Mouse (Mus musculus): ENCODE measurements at regions not wholly inside any gene's neighbourhood (a gene's known extent, or its start where the extent isn't known, plus 50 kb on each side); places are given as distances from the start of the nearest gene placed in this dataset.

DNA sequence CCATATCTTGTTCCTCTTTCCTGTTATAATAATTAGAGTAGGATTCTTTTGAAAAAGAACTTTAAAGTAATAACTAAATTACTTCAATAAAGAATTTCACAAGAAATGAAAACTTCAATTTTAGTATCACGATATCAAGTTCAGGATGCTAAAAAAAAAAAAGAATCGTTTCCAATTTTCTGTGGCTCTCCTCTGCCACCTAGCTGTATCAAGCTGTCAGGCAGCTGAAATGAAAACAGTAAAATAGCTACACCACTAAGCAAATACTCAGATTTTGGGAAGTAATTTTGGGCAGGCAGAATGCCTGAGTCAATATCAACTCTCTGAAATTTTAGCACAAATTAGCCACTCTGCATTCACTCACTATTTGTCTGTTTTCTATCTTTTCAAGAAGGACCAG, 694.5 kb upstream of the Arrdc3 start:
- no peak overlapping the region for H3K4me3 ChIP-seq (ENCODE audit: low read depth, low read length)

GRCm38 (mm10) chr13:80195065-80195605, 688.0 kb upstream of the Arrdc3 start:
- WGBS, result 47% methylated on average over 5 of the region's 5 CpGs
- no peak overlapping the region for H3K27ac ChIP-seq (replicated peaks; ENCODE audit: low read depth, low read length)
- no peaks in the 10 kb centered on the region for H3K9me3 ChIP-seq (replicated peaks; ENCODE audit: control insufficient read depth, low read length)
- ATAC-seq (replicated peaks; ENCODE audit: insufficient number of reproducible peaks, low FRiP score, low TSS enrichment, low read depth) (no peak), DNase-seq (ENCODE audit: low spot score) (no peak)
- H3K36me3 ChIP-seq (replicated peaks; ENCODE audit: control insufficient read depth, insufficient read depth, low read depth, low read length), result no peaks in the 10 kb centered on the region
- no peak overlapping the region for H3K4me3 ChIP-seq (ENCODE audit: low read depth, low read length)
- H3K4me1 ChIP-seq (ENCODE audit: control insufficient read depth, insufficient read depth, low read length), result no peaks in the 10 kb centered on the region
- no peak overlapping the region for H3K4me2 ChIP-seq (ENCODE audit: low read depth, low read length)
- no peaks in the 10 kb centered on the region for H3K27me3 ChIP-seq (ENCODE audit: control insufficient read depth, insufficient read depth, low read length)
- H3K9ac ChIP-seq (replicated peaks; ENCODE audit: low read length), result no peak overlapping the region

More for the DNA sequence above, 694.5 kb upstream of the Arrdc3 start:
- Histone ChIP-seq H3K27ac (replicated peaks; ENCODE audit: low read depth, low read length) (no peak overlapping the region), H3K9ac (replicated peaks; ENCODE audit: low read length) (no peak overlapping the region), H3K4me2 (ENCODE audit: low read depth, low read length) (no peak overlapping the region), H3K9me3 (replicated peaks; ENCODE audit: control insufficient read depth, low read length) (no peaks in the 10 kb centered on the region), H3K27me3 (ENCODE audit: control insufficient read depth, insufficient read depth, low read length) (no peaks in the 10 kb centered on the region), H3K36me3 (replicated peaks; ENCODE audit: control insufficient read depth, insufficient read depth, low read depth, low read length) (no peaks in the 10 kb centered on the region), H3K4me1 (ENCODE audit: control insufficient read depth, insufficient read depth, low read length) (no peaks in the 10 kb centered on the region)
- ATAC-seq (replicated peaks; ENCODE audit: insufficient number of reproducible peaks, low FRiP score, low TSS enrichment, low read depth) (no peak), DNase-seq (ENCODE audit: low spot score) (no peak)
- WGBS, result 84% methylated on average over 2 of the region's 2 CpGs

DNA sequence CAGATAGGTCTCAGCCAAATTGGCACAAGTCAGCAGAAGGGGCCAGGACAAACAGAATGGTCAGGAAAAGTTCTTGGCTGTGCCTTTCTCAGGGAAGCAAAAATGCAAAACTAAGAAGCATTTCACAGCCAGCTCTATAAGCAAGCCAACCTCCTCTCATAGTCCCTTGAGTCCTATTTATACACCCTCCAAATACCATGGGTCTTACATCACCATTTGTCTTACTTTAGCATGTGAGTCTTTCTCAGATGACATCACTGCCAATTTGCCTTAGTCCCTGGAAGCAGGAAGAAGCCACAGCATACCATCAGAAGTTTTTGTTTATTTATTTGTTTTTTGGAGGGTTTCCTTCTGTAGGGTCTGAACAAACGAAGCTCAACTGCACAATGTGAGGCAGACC, 659.1 kb upstream of the Arrdc3 start:
- H3K27me3 ChIP-seq (ENCODE audit: control insufficient read depth, insufficient read depth, low read length), result no peaks in the 10 kb centered on the region
- H3K9ac ChIP-seq (replicated peaks; ENCODE audit: low read length), result no peak overlapping the region
- 63% methylated on average over 1 of the region's 1 CpGs for WGBS
- H3K4me2 ChIP-seq (ENCODE audit: low read depth, low read length), result no peak overlapping the region
- no peaks in the 10 kb centered on the region for H3K36me3 ChIP-seq (replicated peaks; ENCODE audit: control insufficient read depth, insufficient read depth, low read depth, low read length)
- DNase-seq (ENCODE audit: low spot score) (no peak), ATAC-seq (replicated peaks; ENCODE audit: insufficient number of reproducible peaks, low FRiP score, low TSS enrichment, low read depth) (no peak)
- no peaks in the 10 kb centered on the region for H3K9me3 ChIP-seq (replicated peaks; ENCODE audit: control insufficient read depth, low read length)
- H3K4me3 ChIP-seq (ENCODE audit: low read depth, low read length), result no peak overlapping the region
- H3K27ac ChIP-seq (replicated peaks; ENCODE audit: low read depth, low read length), result no peak overlapping the region
- H3K4me1 ChIP-seq (ENCODE audit: control insufficient read depth, insufficient read depth, low read length), result no peaks in the 10 kb centered on the region

- Histone ChIP-seq H3K4me2 (ENCODE audit: low read depth, low read length) (no peak overlapping the region), H3K9ac (replicated peaks; ENCODE audit: low read length) (no peak overlapping the region), H3K27ac (replicated peaks; ENCODE audit: low read depth, low read length) (no peak overlapping the region), H3K4me1 (ENCODE audit: control insufficient read depth, insufficient read depth, low read length) (no peaks in the 10 kb centered on the region), H3K4me3 (ENCODE audit: low read depth, low read length) (no peak overlapping the region), H3K36me3 (replicated peaks; ENCODE audit: control insufficient read depth, insufficient read depth, low read depth, low read length) (no peaks in the 10 kb centered on the region), H3K9me3 (replicated peaks; ENCODE audit: control insufficient read depth, low read length) (no peaks in the 10 kb centered on the region), H3K27me3 (ENCODE audit: control insufficient read depth, insufficient read depth, low read length) (no peaks in the 10 kb centered on the region)
- DNase-seq (ENCODE audit: low spot score), result no peak
- no peak for ATAC-seq (replicated peaks; ENCODE audit: insufficient number of reproducible peaks, low FRiP score, low TSS enrichment, low read depth)
These were observed 651.8 kb upstream of the Arrdc3 start for GRCm38 (mm10) chr13:80231381-80231780.

- no peak overlapping the region for H3K9ac ChIP-seq (replicated peaks; ENCODE audit: low read length)
- no peaks in the 10 kb centered on the region for H3K36me3 ChIP-seq (replicated peaks; ENCODE audit: control insufficient read depth, insufficient read depth, low read depth, low read length)
- H3K4me3 ChIP-seq (ENCODE audit: low read depth, low read length), result no peak overlapping the region
- H3K4me1 ChIP-seq (ENCODE audit: control insufficient read depth, insufficient read depth, low read length), result no peaks in the 10 kb centered on the region
- ATAC-seq (replicated peaks; ENCODE audit: insufficient number of reproducible peaks, low FRiP score, low TSS enrichment, low read depth) (no peak), DNase-seq (ENCODE audit: low spot score) (no peak)
- no peaks in the 10 kb centered on the region for H3K9me3 ChIP-seq (replicated peaks; ENCODE audit: control insufficient read depth, low read length)
- H3K4me2 ChIP-seq (ENCODE audit: low read depth, low read length), result no peak overlapping the region
- H3K27ac ChIP-seq (replicated peaks; ENCODE audit: low read depth, low read length), result no peak overlapping the region
- H3K27me3 ChIP-seq (ENCODE audit: control insufficient read depth, insufficient read depth, low read length), result no peaks in the 10 kb centered on the region
- 75% methylated on average over 5 of the region's 5 CpGs for WGBS
These were observed 647.7 kb upstream of the Arrdc3 start for GRCm38 (mm10) chr13:80235254-80236032.

- Histone ChIP-seq H3K4me3 (ENCODE audit: low read depth, low read length) (no peak overlapping the region), H3K36me3 (replicated peaks; ENCODE audit: control insufficient read depth, insufficient read depth, low read depth, low read length) (no peaks in the 10 kb centered on the region), H3K27ac (replicated peaks; ENCODE audit: low read depth, low read length) (no peak overlapping the region), H3K9ac (replicated peaks; ENCODE audit: low read length) (no peak overlapping the region), H3K4me2 (ENCODE audit: low read depth, low read length) (no peak overlapping the region), H3K4me1 (ENCODE audit: control insufficient read depth, insufficient read depth, low read length) (no peaks in the 10 kb centered on the region), H3K27me3 (ENCODE audit: control insufficient read depth, insufficient read depth, low read length) (no peaks in the 10 kb centered on the region), H3K9me3 (replicated peaks; ENCODE audit: control insufficient read depth, low read length) (no peaks in the 10 kb centered on the region)
- DNase-seq (ENCODE audit: low spot score) (no peak), ATAC-seq (replicated peaks; ENCODE audit: insufficient number of reproducible peaks, low FRiP score, low TSS enrichment, low read depth) (no peak)
- WGBS, result 88% methylated on average over 2 of the region's 2 CpGs
These were observed 620.4 kb upstream of the Arrdc3 start for GRCm38 (mm10) chr13:80262826-80263225.

DNA sequence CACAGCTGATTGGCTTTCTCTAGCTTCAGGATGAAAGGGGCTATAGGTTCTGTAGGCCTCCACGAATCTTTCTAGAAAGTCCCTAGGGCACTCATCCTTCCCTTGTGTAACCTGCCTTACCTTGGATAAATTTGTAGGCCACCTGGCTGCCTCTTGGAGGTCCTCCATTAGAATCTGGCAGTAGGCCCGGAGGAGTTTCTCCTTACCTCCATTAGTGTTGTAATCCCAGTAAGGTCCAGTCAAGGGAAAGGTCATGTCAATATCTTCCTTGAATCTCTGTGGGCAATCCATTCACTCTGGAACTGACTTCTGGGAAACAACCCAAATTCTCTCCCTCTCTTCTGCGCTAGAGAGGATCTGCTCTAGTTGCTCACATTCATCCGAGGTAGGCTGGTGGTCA, 616.1 kb upstream of the Arrdc3 start:
- WGBS, result 90% methylated on average over 4 of the region's 4 CpGs
- ATAC-seq (replicated peaks; ENCODE audit: insufficient number of reproducible peaks, low FRiP score, low TSS enrichment, low read depth) (no peak), DNase-seq (ENCODE audit: low spot score) (no peak)
- no peak overlapping the region for H3K4me3 ChIP-seq (ENCODE audit: low read depth, low read length)
- H3K27ac ChIP-seq (replicated peaks; ENCODE audit: low read depth, low read length), result no peak overlapping the region
- H3K36me3 ChIP-seq (replicated peaks; ENCODE audit: control insufficient read depth, insufficient read depth, low read depth, low read length), result no peaks in the 10 kb centered on the region
- H3K9me3 ChIP-seq (replicated peaks; ENCODE audit: control insufficient read depth, low read length), result no peaks in the 10 kb centered on the region
- no peak overlapping the region for H3K4me2 ChIP-seq (ENCODE audit: low read depth, low read length)
- no peaks in the 10 kb centered on the region for H3K4me1 ChIP-seq (ENCODE audit: control insufficient read depth, insufficient read depth, low read length)
- no peak overlapping the region for H3K9ac ChIP-seq (replicated peaks; ENCODE audit: low read length)
- H3K27me3 ChIP-seq (ENCODE audit: control insufficient read depth, insufficient read depth, low read length), result no peaks in the 10 kb centered on the region

- Histone ChIP-seq H3K9ac (replicated peaks; ENCODE audit: low read length) (no peak overlapping the region), H3K27ac (replicated peaks; ENCODE audit: low read depth, low read length) (no peak overlapping the region), H3K27me3 (ENCODE audit: control insufficient read depth, insufficient read depth, low read length) (no peaks in the 10 kb centered on the region), H3K4me2 (ENCODE audit: low read depth, low read length) (no peak overlapping the region), H3K4me3 (ENCODE audit: low read depth, low read length) (no peak overlapping the region), H3K4me1 (ENCODE audit: control insufficient read depth, insufficient read depth, low read length) (no peaks in the 10 kb centered on the region), H3K9me3 (replicated peaks; ENCODE audit: control insufficient read depth, low read length) (no peaks in the 10 kb centered on the region), H3K36me3 (replicated peaks; ENCODE audit: control insufficient read depth, insufficient read depth, low read depth, low read length) (no peaks in the 10 kb centered on the region)
- ATAC-seq (replicated peaks; ENCODE audit: insufficient number of reproducible peaks, low FRiP score, low TSS enrichment, low read depth), result no peak
- 77% methylated on average over 1 of the region's 1 CpGs for WGBS
- DNase-seq (ENCODE audit: low spot score), result no peak
These were observed 609.2 kb upstream of the Arrdc3 start for GRCm38 (mm10) chr13:80273976-80274375.

All from embryonic facial prominence, embryonic 11.5 days (tissue).